Mouse (Mus musculus) right cerebral cortex, adult 2 months (tissue): ENCODE data around the gene Vkorc1.
"Not testable (repeated sequence)": the region's sequence is repeated elsewhere in the genome, so short reads cannot be mapped to it uniquely, and the experiment has no call there.

Source experiments
- DNase-seq, 2 experiments: peaks; one replicate each; pipeline ENCODE4 v3.0.0; 2021 to 2022; ENCODE audit warnings: low spot score in 2 of 2

Vkorc1 gene

GRCm38 (mm10) chr7:127895442-127895841 lies at the start of gene Vkorc1, which contains the start of gene Gm21974:
TSS of gene Vkorc1 (minus strand) at chr7:127895617.
TSS of gene Gm21974 (minus strand) at chr7:127895454.
- peak; percentile 94 to 97 for DNase-seq

DNA sequence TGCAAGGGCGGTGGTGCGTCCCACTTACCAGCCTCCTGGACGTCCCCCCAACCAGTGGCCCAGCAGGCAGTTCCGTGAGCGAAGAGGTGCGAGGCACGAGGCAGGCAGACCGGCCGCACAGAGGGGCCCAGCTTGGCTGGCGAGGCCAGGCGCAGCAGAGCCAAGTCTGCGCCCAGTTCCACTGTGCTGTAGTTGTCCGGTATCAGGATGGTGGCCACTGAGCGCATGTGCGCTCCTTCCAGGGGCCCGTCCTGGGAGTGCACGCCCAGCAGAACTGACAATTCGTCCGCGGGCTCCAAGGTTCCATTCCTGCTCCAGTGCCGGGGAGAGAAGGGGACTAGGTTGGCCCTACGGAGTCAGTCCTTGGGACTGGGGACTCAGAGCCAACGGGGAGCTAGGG lies 49.2 kb upstream of the Vkorc1 start:
- no peak for DNase-seq

DNA sequence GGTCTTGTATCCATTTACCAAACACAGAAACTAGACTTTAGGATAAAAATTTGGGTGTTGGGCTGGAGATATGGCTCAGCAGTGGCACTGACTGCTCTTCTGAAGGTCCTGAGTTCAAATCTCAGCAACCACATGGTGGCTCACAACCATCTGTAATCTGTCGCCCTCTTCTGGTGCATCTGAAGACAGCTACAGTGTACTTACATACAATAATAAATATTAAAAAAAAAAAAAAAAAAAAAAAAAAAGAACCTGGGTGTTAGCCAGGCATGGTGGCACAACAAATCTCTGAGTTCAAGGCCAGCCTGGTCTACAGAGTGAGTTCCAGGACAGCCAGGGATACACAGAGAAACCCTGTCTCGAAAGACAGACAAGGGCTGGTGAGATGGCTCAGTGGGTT lies 46.7 kb upstream of the Vkorc1 start:
- DNase-seq, result not testable (repeated sequence)

DNA sequence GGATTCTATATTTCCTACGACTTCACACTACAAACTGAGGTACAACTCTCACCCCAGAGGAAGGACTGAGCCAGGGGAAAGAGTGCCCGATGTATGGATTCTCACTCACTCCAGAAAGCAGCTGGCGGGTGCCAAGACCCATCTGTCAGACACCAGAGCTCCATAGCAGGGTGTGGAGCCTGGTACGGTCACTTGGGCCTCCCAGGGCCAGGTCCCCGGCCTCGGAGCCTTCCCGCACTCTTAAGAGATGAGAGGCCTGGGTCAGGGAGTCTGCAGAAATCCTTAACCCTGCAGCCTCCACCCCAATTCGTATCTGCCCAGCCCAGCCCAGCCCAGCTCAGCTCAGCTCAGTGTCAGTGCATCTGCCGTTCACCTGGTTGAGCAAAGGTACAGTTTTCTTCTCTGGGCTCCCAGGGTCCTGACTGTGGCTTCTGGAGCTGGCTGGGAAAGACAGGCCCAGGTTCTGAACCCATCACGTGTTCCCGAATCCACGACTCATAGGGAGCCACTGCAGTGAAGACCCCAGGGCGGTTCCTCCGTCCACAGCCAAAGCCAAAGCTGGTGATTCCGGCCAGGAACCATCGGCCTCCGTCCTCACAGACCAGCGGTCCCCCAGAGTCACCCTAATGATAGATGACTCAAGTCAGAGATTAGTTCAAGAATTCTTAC lies 40.9 kb upstream of the Vkorc1 start:
- DNase-seq, result no peak

DNA sequence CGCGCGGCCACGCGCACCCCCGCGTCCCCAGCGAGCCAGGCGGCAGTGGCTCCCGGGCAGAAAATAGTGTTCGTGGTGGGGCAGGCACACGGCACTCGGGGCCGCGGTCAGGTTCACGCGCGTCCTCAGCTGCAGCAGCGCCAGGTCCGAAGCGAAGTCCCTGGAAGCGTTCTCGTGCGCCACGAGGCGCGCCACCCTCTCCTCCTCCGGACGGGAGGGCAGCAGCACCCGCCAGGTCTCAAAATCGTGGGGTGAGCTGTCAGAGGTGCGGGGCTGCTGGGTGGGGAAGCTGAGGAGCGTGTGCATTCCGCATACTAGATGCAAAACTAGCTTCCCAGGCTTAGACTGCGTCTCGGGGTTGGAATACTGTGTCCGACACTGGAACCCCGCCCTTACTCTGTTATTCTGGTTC lies 40.3 kb upstream of the Vkorc1 start:
- no peak for DNase-seq

- DNase-seq, result peak; percentile 94 to 95
Observed at GRCm38 (mm10) chr7:127935028-127935722, 39.8 kb upstream of the Vkorc1 start.

DNA sequence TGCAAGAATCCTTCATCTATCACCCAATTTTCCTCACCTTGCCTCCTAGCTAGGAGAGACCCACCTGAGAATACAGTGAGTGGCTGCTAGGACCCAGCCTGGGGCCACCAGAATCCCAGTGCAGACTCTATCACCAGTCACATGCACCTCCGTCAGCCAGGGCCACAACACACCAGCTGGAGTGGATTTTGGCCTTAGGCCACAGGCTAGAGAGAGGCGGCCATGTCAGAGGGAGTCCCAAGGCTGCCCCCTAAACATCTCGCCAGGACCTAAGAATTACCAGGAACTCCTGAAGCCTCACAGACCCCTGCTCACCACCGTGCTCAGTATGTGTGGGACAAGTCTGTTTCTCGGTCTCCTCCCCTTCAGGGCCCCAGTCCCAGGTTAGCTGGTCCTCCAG lies 38.7 kb upstream of the Vkorc1 start:
- no peak for DNase-seq

DNA sequence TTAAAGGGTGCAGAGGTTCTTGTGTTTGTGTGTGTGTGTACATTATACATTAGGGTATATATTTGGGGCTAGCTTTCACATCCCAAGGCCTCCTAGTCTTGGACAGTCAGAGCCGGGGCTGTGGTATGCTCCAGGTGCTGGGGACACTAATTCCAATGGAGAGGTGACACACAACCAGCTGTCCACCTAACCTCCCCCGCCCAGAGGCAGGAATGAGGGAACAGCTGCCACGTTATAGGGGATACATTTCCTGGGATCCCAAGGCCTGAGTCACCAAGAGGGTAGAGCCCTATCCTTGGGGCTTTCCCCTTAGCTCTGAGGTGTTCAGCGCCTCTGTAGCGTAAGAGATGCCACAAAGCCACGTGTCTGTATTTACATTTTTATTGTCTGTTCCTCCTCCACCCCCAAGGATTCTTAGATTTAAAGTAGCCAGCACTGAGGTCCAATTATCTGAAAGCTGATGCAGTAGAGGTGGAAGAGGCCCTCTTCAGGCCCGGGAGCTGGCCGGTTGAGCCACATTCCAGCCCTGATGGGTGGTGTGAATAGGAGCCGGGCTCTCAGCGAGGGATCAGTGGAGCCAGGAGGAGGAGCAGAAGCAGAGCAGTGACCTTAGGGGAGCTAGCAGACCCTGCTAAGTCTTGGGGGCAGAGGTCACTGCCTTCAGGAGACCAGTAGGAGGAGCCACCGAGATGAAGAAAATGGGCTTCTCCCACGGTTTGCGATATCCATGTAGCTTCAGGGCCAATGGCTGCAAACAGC lies 37.0 kb upstream of the Vkorc1 start:
- no peak for DNase-seq

DNA sequence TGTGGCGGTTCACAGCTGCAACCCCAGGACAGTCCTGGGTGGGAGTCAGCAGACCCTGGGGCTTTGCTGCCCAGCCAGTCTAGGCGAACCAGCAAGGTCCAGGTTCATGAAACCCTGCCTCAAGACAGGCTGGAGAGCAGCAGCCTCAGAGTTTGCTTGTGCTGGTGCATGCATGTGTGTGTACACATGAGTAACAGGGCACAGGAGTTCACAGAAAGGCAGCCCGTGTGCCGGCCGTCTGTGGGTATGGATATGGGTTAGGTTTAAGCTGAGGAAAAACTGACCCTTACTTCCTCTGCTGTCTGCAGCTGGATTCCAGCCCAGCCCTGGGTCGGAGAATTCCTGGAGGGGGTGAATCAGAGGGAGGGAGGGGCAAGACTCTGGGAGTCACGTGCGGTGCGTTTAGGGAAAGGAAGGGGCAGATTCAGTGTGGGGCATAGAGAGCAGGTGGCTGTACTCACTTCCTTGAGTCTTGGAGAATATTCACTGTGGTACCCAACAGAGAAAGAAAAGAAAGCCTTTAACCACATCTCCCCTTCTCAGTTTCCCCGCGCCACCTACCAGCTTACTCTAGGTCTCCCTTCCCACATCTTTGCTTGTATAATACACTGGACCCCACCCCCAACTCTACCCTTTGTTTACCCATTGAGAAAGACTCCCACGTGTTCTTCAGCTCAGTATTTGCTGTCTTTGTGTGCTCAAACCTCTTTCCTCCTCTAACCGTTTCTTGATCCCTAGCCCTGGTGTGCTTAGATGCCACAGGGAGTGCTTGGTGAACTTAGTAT lies 36.1 kb upstream of the Vkorc1 start:
- no peak for DNase-seq

DNA sequence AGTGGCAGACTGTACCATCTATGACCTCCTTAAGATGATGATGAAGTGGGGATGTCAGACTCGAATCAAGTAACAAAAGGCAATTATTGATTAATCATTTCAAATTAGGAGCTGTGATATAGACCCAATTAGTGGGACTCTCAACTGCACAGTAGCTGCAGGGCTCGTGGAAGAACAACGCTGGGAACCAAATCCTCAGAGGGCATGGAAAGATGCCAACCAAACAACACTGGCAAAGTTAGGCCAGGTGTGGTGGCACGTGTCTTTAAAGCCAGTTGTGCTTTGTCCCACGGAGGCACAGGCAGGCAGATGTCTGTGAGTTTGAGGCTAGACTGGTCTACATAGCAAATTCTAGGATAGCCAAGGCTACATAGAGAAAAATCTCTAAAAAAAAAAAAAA lies 35.2 kb upstream of the Vkorc1 start:
- no peak for DNase-seq

DNA sequence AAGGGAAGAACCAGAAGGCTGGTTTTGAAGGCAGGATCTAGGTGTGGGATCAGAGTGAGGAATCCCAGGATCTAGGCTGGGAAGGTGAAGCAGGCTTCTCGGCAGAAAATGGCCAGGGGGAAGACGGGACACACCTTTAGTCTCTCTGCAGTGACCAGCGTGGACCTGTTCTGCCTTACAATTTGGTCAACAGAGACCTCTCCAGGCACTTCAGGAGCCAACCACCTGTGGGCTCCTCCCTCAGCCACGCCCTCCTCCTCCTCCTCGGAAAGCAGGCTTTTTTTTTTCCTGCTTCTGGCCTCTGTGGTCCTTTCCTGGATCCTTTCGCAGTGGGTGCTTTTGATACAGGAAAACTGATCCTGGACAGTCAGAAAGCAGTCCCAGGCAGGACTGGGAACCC lies 34.5 kb upstream of the Vkorc1 start, which contains the start of gene Prss8:
Prss8 (minus strand) TSS at position 182 of the 400 bp plus-strand sequence.
- no peak for DNase-seq

DNA sequence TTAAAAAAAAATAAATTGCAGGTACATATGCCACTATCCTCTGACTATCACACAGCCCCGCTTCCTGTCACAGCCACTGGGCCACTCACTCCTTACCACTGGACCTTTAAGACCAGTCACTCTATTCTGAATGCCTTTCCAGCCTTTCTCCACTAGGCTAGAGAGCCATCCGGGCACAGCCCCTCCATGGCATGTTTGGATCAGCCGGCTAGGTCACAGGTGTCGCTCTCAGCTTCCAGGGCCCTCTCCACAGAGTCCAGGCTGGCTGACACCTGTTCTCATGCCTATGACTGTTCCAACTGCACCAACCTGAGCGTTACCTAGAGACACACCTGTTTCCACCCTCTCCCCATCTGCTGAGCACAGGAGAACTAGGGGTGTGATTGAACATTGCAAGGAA lies 33.2 kb upstream of the Vkorc1 start:
- DNase-seq, result no peak

- no peak for DNase-seq
Observed at GRCm38 (mm10) chr7:127927726-127928125, 32.3 kb upstream of the Vkorc1 start.

DNA sequence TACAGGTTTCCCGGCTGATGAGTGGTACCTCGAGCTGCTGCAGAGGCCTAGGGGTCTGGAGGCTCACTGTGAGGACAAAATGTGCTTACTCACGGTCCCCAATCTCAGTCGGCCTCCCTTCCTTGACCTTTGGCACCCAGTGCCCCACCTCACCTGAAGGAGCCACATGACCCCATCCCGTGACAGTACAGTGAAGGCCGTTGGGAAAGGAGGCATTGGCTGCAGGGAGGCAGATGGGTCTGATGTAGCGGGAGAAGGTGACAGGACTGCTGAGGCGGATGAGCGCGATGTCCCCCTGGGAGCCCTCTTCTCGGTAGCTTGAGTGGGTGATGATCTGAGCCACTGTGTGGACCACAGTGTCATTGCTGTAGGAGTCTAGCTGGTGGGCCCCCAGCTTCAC lies 31.4 kb upstream of the Vkorc1 start:
- DNase-seq, result no peak

DNA sequence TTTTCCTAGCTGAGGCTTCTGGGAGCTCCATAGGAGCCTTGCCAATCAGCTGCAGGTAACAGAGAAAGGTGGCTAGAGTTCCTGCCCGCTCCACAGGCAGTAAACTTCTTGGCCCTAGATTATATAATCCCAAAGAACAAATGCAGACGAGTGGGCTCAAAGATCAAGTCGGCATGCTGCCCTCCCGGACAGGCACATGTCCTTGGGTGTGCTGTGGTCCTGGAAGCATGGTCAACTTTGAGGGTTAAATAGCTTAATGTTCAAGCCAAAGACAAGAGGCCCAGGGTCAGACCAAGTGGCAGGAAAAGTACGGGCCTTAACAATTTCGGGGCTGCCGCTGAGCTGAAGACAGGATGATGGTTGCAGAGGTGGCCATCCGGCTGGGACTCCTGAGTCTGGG lies 30.6 kb upstream of the Vkorc1 start:
- DNase-seq, result no peak

GRCm38 (mm10) chr7:127925252-127925651 lies 29.8 kb upstream of the Vkorc1 start:
- no peak for DNase-seq

DNA sequence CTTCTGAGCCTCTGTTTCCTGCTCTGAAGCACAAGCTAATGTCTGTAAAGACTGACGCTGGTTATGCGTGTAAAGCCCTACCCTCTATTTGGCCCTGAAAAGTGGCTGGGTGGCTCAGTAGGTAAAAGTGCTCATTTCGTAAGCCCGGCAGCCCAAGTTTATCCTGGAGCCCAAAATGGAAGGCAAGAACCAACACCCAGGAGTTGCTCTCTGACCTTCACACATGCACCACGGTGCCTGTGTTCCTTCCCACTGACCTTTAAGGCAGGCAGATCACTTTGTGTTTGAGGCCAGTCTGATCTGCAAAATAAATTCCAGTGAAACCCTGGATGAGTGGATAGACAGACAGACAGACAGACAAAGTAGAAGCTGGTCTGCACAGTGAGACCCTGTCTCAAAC lies 28.3 kb upstream of the Vkorc1 start:
- no peak for DNase-seq

DNA sequence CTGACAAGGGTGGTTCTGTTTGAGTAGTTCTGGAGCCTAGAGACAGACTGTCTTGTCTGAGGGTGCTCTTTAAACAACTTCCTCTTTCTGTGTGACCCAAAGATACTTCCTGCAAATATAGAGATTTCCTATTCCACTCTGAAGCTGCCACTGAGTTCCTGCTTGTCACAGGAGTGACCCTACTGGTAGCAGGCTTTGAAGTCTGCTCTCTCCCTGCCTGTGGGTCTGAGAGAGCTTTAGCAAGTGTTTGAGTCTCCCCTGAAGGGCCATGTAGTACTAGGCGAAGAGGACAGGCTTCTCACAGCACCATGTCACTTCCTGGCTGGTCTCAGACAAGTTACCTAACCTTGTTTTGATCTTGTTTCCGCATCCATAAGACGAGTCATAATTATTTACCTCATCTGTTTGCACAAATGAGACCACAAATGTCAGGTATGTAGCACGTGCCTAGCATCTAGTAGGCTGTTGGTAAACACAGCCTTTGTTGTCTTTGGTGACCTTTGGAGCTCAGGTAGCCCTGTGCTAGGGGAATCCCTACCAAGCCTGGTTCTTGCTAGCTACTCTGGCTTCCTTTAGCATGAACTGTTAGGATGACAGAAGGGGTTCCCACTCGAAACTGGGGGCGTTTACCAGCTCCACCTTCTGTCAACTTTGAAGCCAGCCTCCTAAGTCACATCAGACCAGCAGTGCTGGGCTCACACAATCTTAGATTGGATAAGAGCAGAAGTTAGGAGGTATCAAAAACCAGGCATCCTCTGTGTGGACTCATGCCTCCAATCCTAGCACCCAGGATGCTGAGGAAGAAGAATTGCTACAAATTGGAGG lies 27.2 kb upstream of the Vkorc1 start:
- no peak for DNase-seq

- no peak for DNase-seq
Observed at GRCm38 (mm10) chr7:127921516-127921915, 26.1 kb upstream of the Vkorc1 start.

- DNase-seq, result no peak
Observed at GRCm38 (mm10) chr7:127919290-127919689, 23.9 kb upstream of the Vkorc1 start.

DNA sequence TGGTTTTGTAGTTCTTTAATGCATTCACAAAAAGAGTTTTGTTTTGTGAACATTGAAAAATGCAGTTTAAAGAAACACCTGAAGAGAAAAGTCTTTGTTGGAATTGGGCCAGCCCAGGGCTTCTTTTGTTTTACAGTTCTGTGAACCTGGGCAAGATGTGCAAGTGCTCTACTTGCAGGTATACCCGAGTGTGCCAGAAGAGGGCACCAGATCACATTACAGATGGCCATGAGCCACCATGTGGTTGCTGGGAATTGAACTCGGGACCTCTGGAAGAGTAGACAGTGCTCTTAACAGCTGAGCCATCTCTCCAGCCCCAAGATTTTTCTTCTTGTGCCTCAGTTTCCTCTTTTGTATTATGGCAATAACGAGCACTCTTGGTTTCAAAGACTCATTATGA lies 22.8 kb upstream of the Vkorc1 start:
- DNase-seq, result no peak
